Mouse (Mus musculus): Measurements from ENCODE around the gene Gprc5d. TPM values are rescaled to one million over a fixed set of nuclear protein-coding genes. Genes with fewer than 3 reads are reported as not detected.

Gene Gprc5d
- polyA plus RNA-seq, 1 experiment from 2014 or later: not detected

DNA sequence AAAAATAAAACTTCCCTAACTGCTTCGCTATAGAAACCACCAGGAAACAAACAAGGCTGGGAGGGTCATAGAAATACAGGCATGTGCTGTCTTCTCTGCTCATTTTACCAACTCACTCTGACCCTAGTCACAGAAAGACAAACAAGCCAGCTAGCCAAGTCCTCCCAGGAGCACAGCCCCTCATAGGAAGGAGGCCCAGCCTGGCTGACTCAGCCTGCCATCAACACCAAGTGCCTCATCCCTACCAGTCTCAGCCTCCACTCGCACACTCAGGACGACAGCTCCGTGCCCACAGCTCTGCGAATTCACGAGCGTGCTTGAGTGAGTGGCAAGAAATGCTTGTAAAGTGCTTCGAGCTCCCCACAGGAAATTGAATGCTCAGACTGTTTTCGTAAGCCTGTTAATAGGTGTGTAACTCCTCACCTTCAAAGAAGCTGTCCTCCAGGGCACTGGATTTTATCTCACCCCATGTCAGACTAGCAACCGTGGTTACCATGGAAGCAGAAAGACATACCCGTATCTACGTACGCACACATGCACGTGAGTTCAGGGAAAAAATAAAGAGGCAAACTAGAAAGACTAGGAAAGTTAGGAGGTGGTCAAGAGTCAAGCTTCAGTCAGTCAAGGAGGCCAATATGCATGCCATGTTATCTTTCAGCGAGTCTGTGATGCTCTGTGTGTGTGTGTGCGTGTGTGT lies 23.5 kb upstream of the Gprc5d start:
- WGBS: 70% methylated on average over 16 of the region's 16 CpGs
- Histone ChIP-seq H3K27ac (ENCODE audit: low read depth, low read length) (no peak overlapping the region), H3K4me2 (ENCODE audit: low read length) (no peak overlapping the region), H3K27me3 (replicated peaks; ENCODE audit: control insufficient read depth, insufficient read depth, low read length) (no peaks in the 10 kb centered on the region), H3K36me3 (ENCODE audit: control insufficient read depth, insufficient read depth, low read length) (no peaks in the 10 kb centered on the region), H3K4me1 (ENCODE audit: control insufficient read depth, insufficient read depth, low read depth, low read length) (no peaks in the 10 kb centered on the region), H3K9me3 (ENCODE audit: control insufficient read depth, low read length) (no peaks in the 10 kb centered on the region), H3K9ac (ENCODE audit: low read depth, low read length) (no peak overlapping the region), H3K4me3 (ENCODE audit: low read length) (no peak overlapping the region)
- no peak for ATAC-seq

- no peaks in the 10 kb centered on the region for H3K9me3 ChIP-seq (ENCODE audit: control insufficient read depth, low read length)
- H3K27ac ChIP-seq (ENCODE audit: low read depth, low read length): no peak overlapping the region
- H3K9ac ChIP-seq (ENCODE audit: low read depth, low read length): no peak overlapping the region
- ATAC-seq: no peak
- no peaks in the 10 kb centered on the region for H3K27me3 ChIP-seq (replicated peaks; ENCODE audit: control insufficient read depth, insufficient read depth, low read length)
- H3K4me1 ChIP-seq (ENCODE audit: control insufficient read depth, insufficient read depth, low read depth, low read length): no peaks in the 10 kb centered on the region
- no peaks in the 10 kb centered on the region for H3K36me3 ChIP-seq (ENCODE audit: control insufficient read depth, insufficient read depth, low read length)
- 35% methylated on average over 14 of the region's 14 CpGs for WGBS
- H3K4me2 ChIP-seq (ENCODE audit: low read length): peak overlapping the region; percentile 12; the same call in 1 of the 2 replicates
- no peak overlapping the region for H3K4me3 ChIP-seq (ENCODE audit: low read length)
Observed at GRCm38 (mm10) chr6:135138746-135139145, 20.7 kb upstream of the Gprc5d start.

GRCm38 (mm10) chr6:135138207-135138606 lies 20.1 kb upstream of the Gprc5d start:
- no peak overlapping the region for H3K4me3 ChIP-seq (ENCODE audit: low read length)
- WGBS: 56% methylated on average over 7 of the region's 7 CpGs
- no peak overlapping the region for H3K4me2 ChIP-seq (ENCODE audit: low read length)
- H3K27me3 ChIP-seq (replicated peaks; ENCODE audit: control insufficient read depth, insufficient read depth, low read length): no peaks in the 10 kb centered on the region
- H3K9me3 ChIP-seq (ENCODE audit: control insufficient read depth, low read length): no peaks in the 10 kb centered on the region
- H3K36me3 ChIP-seq (ENCODE audit: control insufficient read depth, insufficient read depth, low read length): no peaks in the 10 kb centered on the region
- H3K4me1 ChIP-seq (ENCODE audit: control insufficient read depth, insufficient read depth, low read depth, low read length): no peaks in the 10 kb centered on the region
- ATAC-seq: no peak
- H3K27ac ChIP-seq (ENCODE audit: low read depth, low read length): no peak overlapping the region
- no peak overlapping the region for H3K9ac ChIP-seq (ENCODE audit: low read depth, low read length)

DNA sequence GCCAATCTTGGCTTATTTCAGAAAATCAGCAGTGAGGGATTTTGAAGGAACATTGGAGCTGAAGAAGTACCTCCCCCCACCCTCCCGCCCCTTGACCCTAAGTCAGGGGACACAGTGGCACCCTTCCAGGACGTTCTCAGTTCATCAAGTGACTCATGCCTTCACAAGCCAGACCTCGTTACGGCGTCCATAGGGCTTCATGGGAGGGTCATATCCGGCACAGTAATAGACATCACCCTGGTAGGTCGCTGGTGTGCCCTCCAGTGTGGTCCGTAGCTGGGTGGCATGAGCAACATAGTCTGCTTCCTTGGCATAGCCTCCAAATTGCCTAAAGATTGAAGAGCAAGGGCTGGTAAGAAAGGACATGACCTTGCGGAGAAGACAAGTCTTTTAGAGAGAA lies 19.7 kb upstream of the Gprc5d start:
- no peak overlapping the region for H3K4me3 ChIP-seq (ENCODE audit: low read length)
- no peak overlapping the region for H3K9ac ChIP-seq (ENCODE audit: low read depth, low read length)
- 85% methylated on average over 9 of the region's 9 CpGs for WGBS
- H3K27me3 ChIP-seq (replicated peaks; ENCODE audit: control insufficient read depth, insufficient read depth, low read length): no peaks in the 10 kb centered on the region
- ATAC-seq: no peak
- no peaks in the 10 kb centered on the region for H3K4me1 ChIP-seq (ENCODE audit: control insufficient read depth, insufficient read depth, low read depth, low read length)
- no peak overlapping the region for H3K4me2 ChIP-seq (ENCODE audit: low read length)
- H3K27ac ChIP-seq (ENCODE audit: low read depth, low read length): no peak overlapping the region
- H3K9me3 ChIP-seq (ENCODE audit: control insufficient read depth, low read length): no peaks in the 10 kb centered on the region
- H3K36me3 ChIP-seq (ENCODE audit: control insufficient read depth, insufficient read depth, low read length): no peaks in the 10 kb centered on the region

DNA sequence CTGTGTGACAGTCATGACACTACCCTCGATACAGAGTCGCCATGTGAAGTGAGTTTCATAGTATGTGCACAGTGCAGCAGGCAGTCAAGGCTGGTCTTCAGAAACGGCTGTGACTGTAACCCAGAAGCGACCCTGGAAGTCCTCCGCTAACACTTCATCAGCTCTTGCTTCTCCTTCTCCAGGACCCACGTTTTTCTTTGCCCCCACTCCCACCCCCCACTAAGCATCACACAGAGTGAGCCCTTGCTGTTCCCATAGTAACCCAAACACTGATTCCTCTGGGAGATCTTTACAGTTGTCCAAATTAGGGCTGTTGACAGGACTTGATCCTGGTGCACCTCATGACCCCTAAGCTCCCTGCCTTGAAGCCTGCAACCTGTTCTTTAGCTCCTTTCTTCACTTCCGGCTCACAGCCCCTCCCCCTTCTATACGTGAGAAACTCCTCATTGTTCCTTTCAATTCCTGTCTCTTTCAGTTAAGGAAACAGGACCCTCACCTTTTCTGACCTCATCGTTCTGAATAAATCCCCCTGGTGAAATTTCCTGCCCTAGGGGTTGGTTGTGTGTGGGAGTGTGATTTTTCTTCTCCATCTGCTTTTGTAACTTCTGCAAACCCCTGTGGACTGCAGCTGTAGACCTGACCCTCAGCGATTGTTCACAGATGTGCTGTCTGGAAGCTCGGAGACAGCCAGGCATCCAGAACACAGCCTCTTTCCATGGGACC lies 18.5 kb upstream of the Gprc5d start:
- H3K4me1 ChIP-seq (ENCODE audit: control insufficient read depth, insufficient read depth, low read depth, low read length): no peaks in the 10 kb centered on the region
- no peak overlapping the region for H3K4me3 ChIP-seq (ENCODE audit: low read length)
- H3K27ac ChIP-seq (ENCODE audit: low read depth, low read length): no peak overlapping the region
- no peak for ATAC-seq
- WGBS: 39% methylated on average over 11 of the region's 11 CpGs
- H3K27me3 ChIP-seq (replicated peaks; ENCODE audit: control insufficient read depth, insufficient read depth, low read length): no peaks in the 10 kb centered on the region
- no peaks in the 10 kb centered on the region for H3K36me3 ChIP-seq (ENCODE audit: control insufficient read depth, insufficient read depth, low read length)
- no peak overlapping the region for H3K4me2 ChIP-seq (ENCODE audit: low read length)
- no peaks in the 10 kb centered on the region for H3K9me3 ChIP-seq (ENCODE audit: control insufficient read depth, low read length)
- no peak overlapping the region for H3K9ac ChIP-seq (ENCODE audit: low read depth, low read length)

- no peak overlapping the region for H3K4me3 ChIP-seq (ENCODE audit: low read length)
- no peak overlapping the region for H3K9ac ChIP-seq (ENCODE audit: low read depth, low read length)
- no peaks in the 10 kb centered on the region for H3K27me3 ChIP-seq (replicated peaks; ENCODE audit: control insufficient read depth, insufficient read depth, low read length)
- H3K9me3 ChIP-seq (ENCODE audit: control insufficient read depth, low read length): no peaks in the 10 kb centered on the region
- no peaks in the 10 kb centered on the region for H3K4me1 ChIP-seq (ENCODE audit: control insufficient read depth, insufficient read depth, low read depth, low read length)
- H3K4me2 ChIP-seq (ENCODE audit: low read length): no peak overlapping the region
- no peak overlapping the region for H3K27ac ChIP-seq (ENCODE audit: low read depth, low read length)
- 80% methylated on average over 4 of the region's 4 CpGs for WGBS
- ATAC-seq: no peak
- H3K36me3 ChIP-seq (ENCODE audit: control insufficient read depth, insufficient read depth, low read length): no peaks in the 10 kb centered on the region
Observed at GRCm38 (mm10) chr6:135135735-135136134, 17.7 kb upstream of the Gprc5d start.

DNA sequence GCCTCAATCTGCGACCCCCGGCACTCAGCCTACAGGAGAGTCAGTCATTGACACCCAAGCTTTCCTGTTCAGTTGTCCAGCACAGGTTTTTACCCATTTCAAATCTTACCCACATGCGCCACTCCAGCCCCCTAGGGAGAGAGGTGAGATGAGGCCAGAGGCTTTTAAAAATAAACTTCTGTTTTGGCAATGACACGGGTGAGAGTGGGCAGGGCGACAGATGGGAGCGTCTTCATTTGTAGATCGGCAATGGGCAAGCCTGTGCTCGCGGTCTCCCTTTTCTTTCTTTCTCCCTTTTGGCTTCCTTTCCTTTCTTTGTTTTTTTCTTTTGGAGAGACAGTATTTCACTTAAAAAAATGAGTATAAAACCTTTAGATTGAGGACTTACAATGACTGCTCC lies 15.4 kb upstream of the Gprc5d start:
- H3K4me1 ChIP-seq (ENCODE audit: control insufficient read depth, insufficient read depth, low read depth, low read length): no peaks in the 10 kb centered on the region
- no peak for ATAC-seq
- H3K9me3 ChIP-seq (ENCODE audit: control insufficient read depth, low read length): no peaks in the 10 kb centered on the region
- H3K36me3 ChIP-seq (ENCODE audit: control insufficient read depth, insufficient read depth, low read length): no peaks in the 10 kb centered on the region
- H3K27ac ChIP-seq (ENCODE audit: low read depth, low read length): no peak overlapping the region
- no peak overlapping the region for H3K9ac ChIP-seq (ENCODE audit: low read depth, low read length)
- no peaks in the 10 kb centered on the region for H3K27me3 ChIP-seq (replicated peaks; ENCODE audit: control insufficient read depth, insufficient read depth, low read length)
- 91% methylated on average over 9 of the region's 9 CpGs for WGBS
- H3K4me2 ChIP-seq (ENCODE audit: low read length): no peak overlapping the region
- H3K4me3 ChIP-seq (ENCODE audit: low read length): no peak overlapping the region

GRCm38 (mm10) chr6:135133086-135133485 lies 15.0 kb upstream of the Gprc5d start:
- Histone ChIP-seq H3K9ac (ENCODE audit: low read depth, low read length) (no peak overlapping the region), H3K4me3 (ENCODE audit: low read length) (no peak overlapping the region), H3K27me3 (replicated peaks; ENCODE audit: control insufficient read depth, insufficient read depth, low read length) (no peaks in the 10 kb centered on the region), H3K27ac (ENCODE audit: low read depth, low read length) (no peak overlapping the region), H3K9me3 (ENCODE audit: control insufficient read depth, low read length) (no peaks in the 10 kb centered on the region), H3K36me3 (ENCODE audit: control insufficient read depth, insufficient read depth, low read length) (no peaks in the 10 kb centered on the region), H3K4me2 (ENCODE audit: low read length) (no peak overlapping the region), H3K4me1 (ENCODE audit: control insufficient read depth, insufficient read depth, low read depth, low read length) (no peaks in the 10 kb centered on the region)
- 80% methylated on average over 7 of the region's 7 CpGs for WGBS
- ATAC-seq: no peak

- no peaks in the 10 kb centered on the region for H3K36me3 ChIP-seq (ENCODE audit: control insufficient read depth, insufficient read depth, low read length)
- no peak overlapping the region for H3K27ac ChIP-seq (ENCODE audit: low read depth, low read length)
- WGBS: 46% methylated on average over 5 of the region's 5 CpGs
Observed at GRCm38 (mm10) chr6:135124755-135125380, 6.8 kb upstream of the Gprc5d start.

More at GRCm38 (mm10) chr6:135124755-135125380, 6.8 kb upstream of the Gprc5d start:
- Histone ChIP-seq H3K4me1 (ENCODE audit: control insufficient read depth, insufficient read depth, low read depth, low read length) (no peaks in the 10 kb centered on the region), H3K9me3 (ENCODE audit: control insufficient read depth, low read length) (no peaks in the 10 kb centered on the region), H3K4me2 (ENCODE audit: low read length) (no peak overlapping the region), H3K4me3 (ENCODE audit: low read length) (no peak overlapping the region), H3K9ac (ENCODE audit: low read depth, low read length) (no peak overlapping the region), H3K27me3 (replicated peaks; ENCODE audit: control insufficient read depth, insufficient read depth, low read length) (no peaks in the 10 kb centered on the region)
- no peak for ATAC-seq

All from hindbrain, embryonic 16.5 days (tissue).